Mouse (Mus musculus): Measurements from ENCODE around the gene Itpka. TPM values are rescaled to one million over a fixed set of nuclear protein-coding genes. Genes with fewer than 3 reads are reported as not detected.

Gene Itpka
- 17.6 and 18.0 TPM in 2 replicates for polyA plus RNA-seq (2012; rRNA removed)

DNA sequence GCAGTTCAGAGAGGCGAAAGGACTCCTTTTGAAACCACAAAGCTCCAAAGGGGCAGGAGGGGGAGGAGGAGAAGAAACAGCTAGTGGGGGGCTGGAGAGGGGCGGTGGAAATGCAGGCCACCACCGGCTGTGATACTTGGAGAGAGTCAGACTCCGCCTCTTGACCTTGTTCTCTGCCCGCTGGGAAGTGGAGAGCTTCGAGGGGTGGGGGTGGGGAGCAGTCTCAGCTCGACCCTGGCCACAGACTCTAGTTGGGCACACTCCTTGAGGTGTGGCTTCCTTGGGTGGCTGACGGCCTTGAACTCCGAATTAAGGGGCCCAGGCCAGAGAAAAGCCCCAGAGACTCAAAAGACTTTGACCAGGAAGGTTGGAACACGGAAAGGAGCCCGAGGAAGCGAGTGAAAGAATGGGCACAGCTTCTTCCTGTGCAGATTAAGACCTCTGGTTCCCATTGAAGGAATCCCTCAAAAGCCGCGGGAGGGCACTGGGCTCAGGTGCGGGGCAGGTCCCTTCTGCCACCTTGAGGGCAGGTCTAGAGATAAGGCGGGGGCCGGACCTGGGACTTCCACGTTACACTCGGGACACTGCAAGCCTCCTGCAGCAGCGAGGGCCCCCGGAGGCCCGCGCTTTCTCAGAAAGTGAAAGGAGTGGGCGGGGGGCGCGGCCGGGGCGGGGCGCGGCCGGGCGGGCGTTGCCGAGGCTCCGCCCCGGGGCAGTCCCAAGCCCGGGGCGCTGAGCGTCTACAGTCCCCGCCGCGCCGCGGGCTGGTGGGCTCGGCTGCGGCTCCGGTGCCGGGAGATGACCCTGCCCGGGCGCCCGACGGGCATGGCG lies at the start of gene Itpka:
Itpka (plus strand) TSS at position 757 of the 831 bp plus-strand sequence.

DNA sequence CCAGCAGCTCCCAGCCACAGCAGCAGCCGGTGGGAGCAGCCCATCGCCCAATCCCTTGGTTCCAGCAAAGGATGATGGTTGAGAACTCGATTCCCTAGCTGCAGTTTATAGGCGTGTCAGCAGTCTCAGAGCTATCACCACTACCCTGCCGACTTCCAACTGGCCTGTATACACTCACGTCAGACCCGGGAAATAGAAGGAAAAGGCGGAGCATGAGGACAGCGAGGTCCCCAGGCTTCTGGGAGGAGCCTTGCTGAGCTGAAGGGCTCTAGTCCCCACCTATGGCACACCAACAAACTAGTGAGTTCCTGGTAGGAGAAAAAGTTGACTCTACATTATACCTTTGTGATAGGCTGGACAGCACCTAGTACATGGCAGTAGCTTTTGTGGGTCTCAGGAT lies 18.1 kb downstream of the Itpka start, which contains the start of gene Ltk:
Ltk (minus strand) TSS at position 181 of the 400 bp plus-strand sequence.

DNA sequence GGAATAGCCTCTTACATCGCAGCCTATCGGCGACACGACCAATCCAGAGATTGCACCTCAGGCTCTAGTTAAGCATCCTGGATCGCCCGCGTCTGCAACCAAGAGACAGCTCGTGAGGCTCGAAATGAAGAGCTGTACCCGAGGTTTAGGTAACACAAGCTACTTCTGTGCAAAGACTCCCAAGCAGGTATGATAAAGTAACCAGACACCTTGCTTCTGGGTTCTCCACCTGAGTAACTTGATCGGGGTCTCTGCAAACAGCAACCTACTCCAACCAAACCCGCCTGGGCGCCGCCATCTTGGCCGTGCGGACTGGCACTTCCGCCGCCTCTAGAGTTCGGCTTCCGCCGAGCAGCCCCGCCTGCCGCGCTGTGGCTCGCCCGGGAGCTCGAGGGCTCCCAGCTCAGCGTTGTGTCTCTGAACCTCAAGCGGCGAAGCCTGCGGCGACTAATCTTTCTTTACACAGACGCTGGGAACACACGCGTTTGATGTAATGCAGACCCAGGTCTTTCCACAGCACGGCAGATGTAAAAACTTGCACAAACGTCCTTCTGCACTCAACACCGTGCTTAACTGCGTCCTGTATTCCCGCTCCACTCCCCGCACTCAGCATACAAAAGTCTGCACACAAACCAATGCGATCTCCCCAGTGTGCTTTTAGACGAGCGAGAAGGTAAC lies 45.2 kb downstream of the Itpka start, which contains the start of gene Rpap1:
Rpap1 (minus strand) TSS at position 332 of the 678 bp plus-strand sequence.

DNA sequence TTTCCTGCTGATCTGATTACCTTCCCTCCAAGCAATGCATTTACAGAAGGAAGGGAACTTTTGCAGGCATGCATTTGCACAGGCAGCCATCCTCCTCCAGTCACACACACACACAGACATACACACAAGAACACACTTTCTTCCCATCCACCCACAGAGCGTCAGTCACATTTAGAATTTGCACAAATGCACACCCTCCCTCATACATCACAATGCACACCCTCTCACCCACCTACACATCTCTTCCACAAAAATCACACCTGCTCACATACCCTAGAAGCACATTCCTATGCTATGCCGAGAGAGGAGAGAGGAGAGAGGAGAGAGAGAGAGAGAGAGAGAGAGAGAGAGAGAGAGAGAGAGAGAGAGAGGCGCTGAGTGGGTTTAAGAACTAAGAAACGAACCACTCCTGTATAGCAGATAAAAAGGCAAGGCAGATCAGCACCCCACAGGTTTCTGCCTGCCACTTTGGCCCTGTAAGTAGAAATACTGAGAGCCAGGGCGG lies 55.2 kb downstream of the Itpka start, which contains the start of gene Tyro3:
Tyro3 (plus strand) TSS at position 455 of the 505 bp plus-strand sequence.

Other genes with a start within 250 kb of the Itpka start
- 0.12 and 0.81 TPM in 2 replicates for gene Exd1, start 194.7 kb upstream of the Itpka start, polyA plus RNA-seq (2012; rRNA removed)
- 125 and 155 TPM in 2 replicates for gene Chp1, start 194.6 kb upstream of the Itpka start, polyA plus RNA-seq (2012; rRNA removed)
- gene Nusap1, start 124.0 kb upstream of the Itpka start, polyA plus RNA-seq (2012; rRNA removed), result 0.88 and 1.2 TPM in 2 replicates
- 3.9 and 5.9 TPM in 2 replicates for gene Oip5, start 123.9 kb upstream of the Itpka start, polyA plus RNA-seq (2012; rRNA removed)
- 1.7 TPM in 2 replicates for gene Ndufaf1, start 79.5 kb upstream of the Itpka start, polyA plus RNA-seq (2012; rRNA removed)
- gene Rtf1, start 67.3 kb upstream of the Itpka start, polyA plus RNA-seq (2012; rRNA removed), result 5.9 and 6.2 TPM in 2 replicates
- gene Ltk, start 18.1 kb downstream of the Itpka start, polyA plus RNA-seq (2012; rRNA removed), result 3.6 and 3.9 TPM in 2 replicates
- gene Rpap1, start 45.2 kb downstream of the Itpka start, polyA plus RNA-seq (2012; rRNA removed), result 25.0 and 26.3 TPM in 2 replicates
- gene Tyro3, start 55.4 kb downstream of the Itpka start, polyA plus RNA-seq (2012; rRNA removed), result 10.8 and 11.3 TPM in 2 replicates
- 8.7 and 9.3 TPM in 2 replicates for gene Mga, start 154.9 kb downstream of the Itpka start, polyA plus RNA-seq (2012; rRNA removed)
- gene Mapkbp1, start 230.4 kb downstream of the Itpka start, polyA plus RNA-seq (2012; rRNA removed), result 8.2 and 8.4 TPM in 2 replicates

All from colon, adult 2 months (tissue).